Mouse (Mus musculus) heart, adult 2 months (tissue): ENCODE measurements around the gene Fam234a.
"Not testable (repeated sequence)": the region's sequence is repeated elsewhere in the genome, so short reads cannot be mapped to it uniquely, and the experiment has no call there.

Source experiments
- CTCF ChIP-seq: fragments of 200-600 bp; IDR thresholded peaks from 2 replicates; pipeline ENCODE4 v1.8.1; 2022; ENCODE audit warnings: antibody characterized with exemption, mild to moderate bottlenecking, moderate library complexity
- POLR2A ChIP-seq: fragments of 200-500 bp; IDR thresholded peaks from 2 replicates; pipeline ENCODE4 v1.6.1; 2011; ENCODE audit warnings: mild to moderate bottlenecking, low read depth, low read length, control low read depth; ENCODE audit not compliant: insufficient read depth

- TF ChIP-seq CTCF, POLR2A: not testable (repeated sequence)
Observed at GRCm38 (mm10) chr17:26191486-26191885, 52.6 kb downstream of the Fam234a start.
